In genomic region chr16:45255183-45255861, GRCm38 (mm10) we compare ENCODE assay signal across 17 mouse cellular contexts.
"Had no signal": no experiment of that assay in that cellular context is flagged by ENCODE, and none has a peak within 500 bp of the region (broad histone marks: within the 10 kb centered on the region; RNA-seq: fewer than 3 reads in every experiment).

No protein-coding gene starts in this region.

- H3K4me2 ChIP-seq: liver, embryonic 11.5 days; liver, embryonic 13.5 days; liver, embryonic 15.5 days; midbrain, embryonic 11.5 days; midbrain, embryonic 13.5 days; midbrain, embryonic 15.5 days; neural tube, embryonic 12.5 days; stomach, embryonic 15.5 days had no signal

- DNase-seq: liver; liver, embryonic 13.5 days; liver, postnatal 0 days; right cerebral cortex, postnatal 14 days; thymus, adult 2 months; thymus, postnatal 25 days; thymus, postnatal 4 days had no signal

- H3K27me3 ChIP-seq: liver, embryonic 13.5 days; liver, embryonic 15.5 days; megakaryocyte, embryonic 14.5 days; midbrain, embryonic 13.5 days; midbrain, embryonic 15.5 days; neural tube, embryonic 12.5 days; stomach, embryonic 15.5 days had no signal

- H3K9me3 ChIP-seq: liver, embryonic 13.5 days; liver, embryonic 15.5 days; megakaryocyte, embryonic 14.5 days; midbrain, embryonic 13.5 days; midbrain, embryonic 15.5 days; neural tube, embryonic 12.5 days; stomach, embryonic 15.5 days had no signal

- H3K36me3 ChIP-seq: liver, embryonic 13.5 days; liver, embryonic 15.5 days; midbrain, embryonic 13.5 days; midbrain, embryonic 15.5 days; neural tube, embryonic 12.5 days; stomach, embryonic 15.5 days had no signal

- H3K9ac ChIP-seq: liver, embryonic 13.5 days; liver, embryonic 15.5 days; liver, postnatal 0 days; midbrain, embryonic 13.5 days; midbrain, embryonic 15.5 days; neural tube, embryonic 12.5 days; stomach, embryonic 15.5 days had no signal

- H3K4me1 ChIP-seq: liver, embryonic 13.5 days; liver, embryonic 15.5 days; midbrain, embryonic 13.5 days; midbrain, embryonic 15.5 days; neural tube, embryonic 12.5 days; stomach, embryonic 15.5 days had no signal

- H3K27ac ChIP-seq: liver, embryonic 13.5 days; liver, embryonic 15.5 days; macrophage; midbrain, embryonic 13.5 days; midbrain, embryonic 15.5 days; neural tube, embryonic 12.5 days; stomach, embryonic 15.5 days; stomach, postnatal 0 days had no signal

- H3K4me3 ChIP-seq: liver, embryonic 13.5 days; liver, embryonic 15.5 days; megakaryocyte, embryonic 14.5 days; midbrain, embryonic 13.5 days; midbrain, embryonic 15.5 days; neural tube, embryonic 12.5 days; stomach, embryonic 15.5 days had no signal

- ATAC-seq: liver, postnatal 0 days; midbrain, embryonic 13.5 days; midbrain, embryonic 15.5 days had no signal
